Mouse (Mus musculus) C2C12 (cell line): Measurements from ENCODE around the gene Abhd2. TPM values are rescaled to one million over a fixed set of nuclear protein-coding genes. Genes with fewer than 3 reads are reported as not detected.

ENCODE experiments used
- H3K27me3 ChIP-seq: one replicate; pipeline ENCODE4 v1.6.1; 2011; ENCODE audit not compliant: control insufficient read depth, insufficient read depth, insufficient read length
- H3K36me3 ChIP-seq: one replicate; pipeline ENCODE4 v1.6.1; 2011; ENCODE audit not compliant: control insufficient read depth, insufficient read depth
- H3K4me3 ChIP-seq: one replicate; pipeline ENCODE4 v1.5.1; 2011; ENCODE audit warnings: mild to moderate bottlenecking, control low read depth; ENCODE audit not compliant: poor library complexity, insufficient read depth, severe bottlenecking
- H3K79me2 ChIP-seq: one replicate; pipeline ENCODE4 v1.6.1; 2011; ENCODE audit not compliant: control insufficient read depth, insufficient read depth
- H3K79me3 ChIP-seq: one replicate; pipeline ENCODE4 v1.6.1; 2011; ENCODE audit warnings: low read depth, control low read depth
- H3ac ChIP-seq: one replicate; pipeline ENCODE3; 2011; ENCODE audit warnings: low read depth; ENCODE audit not compliant: control insufficient read depth, insufficient read length
- CEBPB ChIP-seq: IDR thresholded peaks from one replicate; pipeline ENCODE4 v1.6.1; 2011; ENCODE audit warnings: low read depth, mild to moderate bottlenecking, control low read depth, moderate library complexity
- CTCF ChIP-seq: IDR thresholded peaks from one replicate; pipeline ENCODE4 v1.5.1; 2011; ENCODE audit not compliant: control insufficient read depth, insufficient read depth, insufficient read length
- FOSL1 ChIP-seq: IDR thresholded peaks from one replicate; pipeline ENCODE4 v1.8.0; 2011; ENCODE audit warnings: mild to moderate bottlenecking, low read length; ENCODE audit not compliant: poor library complexity, insufficient read depth, severe bottlenecking
- MAX ChIP-seq: IDR thresholded peaks from one replicate; pipeline ENCODE4 v1.6.1; 2011; ENCODE audit warnings: mild to moderate bottlenecking, control low read depth
- MYOD1 ChIP-seq: IDR thresholded peaks from one replicate; pipeline ENCODE4 v1.6.1; 2011; ENCODE audit warnings: low read depth; ENCODE audit not compliant: control insufficient read depth, insufficient read length
- MYOG ChIP-seq: IDR thresholded peaks from one replicate; pipeline ENCODE4 v1.6.1; 2011; ENCODE audit not compliant: control insufficient read depth, insufficient read length; ENCODE audit errors: extremely low read depth
- USF1 ChIP-seq: IDR thresholded peaks from one replicate; pipeline ENCODE4 v1.6.1; 2011; ENCODE audit warnings: low read depth, mild to moderate bottlenecking, control low read depth, moderate library complexity
- polyA plus RNA-seq: library from polyadenylated mRNA; unstranded; fragments of >200 nt; fragmentation: generic; extraction: Trizol; gene quantifications from one replicate; pipeline ENCODE4 v1.2.1, GENCODE M21; 2012; ENCODE audit warnings: missing spikeins

The Abhd2 gene
- polyA plus RNA-seq, 1 experiment: 28.3 TPM

DNA sequence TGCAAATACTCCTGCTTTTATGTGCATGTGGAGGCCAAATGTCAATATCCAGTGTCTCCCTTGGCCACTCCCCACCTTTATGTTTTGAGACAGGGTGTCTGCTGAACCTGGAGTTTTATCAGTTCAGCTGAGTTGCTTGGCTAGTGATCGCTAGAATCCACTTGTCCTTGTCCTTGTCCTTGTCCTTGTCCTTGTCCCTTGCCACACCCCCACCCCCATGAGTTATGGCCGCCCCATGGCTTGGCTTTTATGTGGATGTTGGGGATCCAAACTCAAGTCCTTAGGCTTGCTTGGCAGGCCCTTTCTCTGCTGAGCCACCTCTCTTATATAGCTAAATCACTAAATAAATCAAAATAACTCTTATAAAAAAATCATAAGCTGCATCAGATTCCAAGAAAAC lies 29.6 kb downstream of the Abhd2 start:
- no peak for TF ChIP-seq MYOG
- no peak for TF ChIP-seq MYOD1
- TF ChIP-seq MAX: no peak
- no peak for TF ChIP-seq CTCF
- H3K79me2 ChIP-seq: peaks cover 89% of the 10 kb centered on the region

DNA sequence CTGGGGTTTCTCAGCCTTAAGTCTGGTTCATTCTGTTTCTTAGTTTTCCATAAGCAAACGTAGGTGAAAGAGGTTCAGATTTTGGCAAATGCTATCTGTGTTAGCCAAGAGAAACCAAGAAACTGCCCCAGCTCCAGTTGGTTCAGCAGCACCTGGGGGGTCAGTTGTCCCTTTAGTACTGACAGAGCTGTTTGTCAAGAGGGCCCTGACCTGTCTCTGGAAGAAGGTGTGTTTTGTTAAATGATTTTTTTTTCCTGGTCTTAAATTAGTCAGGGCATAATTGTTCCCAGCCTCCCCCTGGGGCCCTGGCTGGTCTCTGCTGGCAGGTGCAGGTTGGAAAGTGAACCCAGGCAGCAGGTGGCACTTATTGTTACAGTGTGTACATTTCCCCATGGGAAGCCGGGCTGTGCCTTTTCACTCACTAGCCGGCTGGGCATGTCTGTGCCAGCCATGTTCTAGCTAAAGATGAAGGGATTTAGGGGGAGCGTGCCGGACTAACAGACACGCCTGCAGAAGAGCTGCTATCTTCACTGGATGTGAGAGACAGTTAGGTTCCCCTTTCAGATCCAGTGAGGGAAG lies 30.3 kb downstream of the Abhd2 start:
- peaks cover 96% of the 10 kb centered on the region for H3K79me2 ChIP-seq
- H3K79me3 ChIP-seq: peaks cover 38% of the 10 kb centered on the region
- peaks cover 19% of the 10 kb centered on the region for H3K36me3 ChIP-seq
- TF ChIP-seq CTCF: no peak
- H3K27me3 ChIP-seq: no peaks in the 10 kb centered on the region
- H3ac ChIP-seq: no peak overlapping the region
- H3K4me3 ChIP-seq: no peak overlapping the region

More for the DNA sequence above, 29.6 kb downstream of the Abhd2 start:
- Histone ChIP-seq H3K4me3 (no peak overlapping the region), H3K36me3 (peaks cover 26% of the 10 kb centered on the region), H3K79me3 (peaks cover 35% of the 10 kb centered on the region), H3ac (no peak overlapping the region), H3K27me3 (no peaks in the 10 kb centered on the region)

DNA sequence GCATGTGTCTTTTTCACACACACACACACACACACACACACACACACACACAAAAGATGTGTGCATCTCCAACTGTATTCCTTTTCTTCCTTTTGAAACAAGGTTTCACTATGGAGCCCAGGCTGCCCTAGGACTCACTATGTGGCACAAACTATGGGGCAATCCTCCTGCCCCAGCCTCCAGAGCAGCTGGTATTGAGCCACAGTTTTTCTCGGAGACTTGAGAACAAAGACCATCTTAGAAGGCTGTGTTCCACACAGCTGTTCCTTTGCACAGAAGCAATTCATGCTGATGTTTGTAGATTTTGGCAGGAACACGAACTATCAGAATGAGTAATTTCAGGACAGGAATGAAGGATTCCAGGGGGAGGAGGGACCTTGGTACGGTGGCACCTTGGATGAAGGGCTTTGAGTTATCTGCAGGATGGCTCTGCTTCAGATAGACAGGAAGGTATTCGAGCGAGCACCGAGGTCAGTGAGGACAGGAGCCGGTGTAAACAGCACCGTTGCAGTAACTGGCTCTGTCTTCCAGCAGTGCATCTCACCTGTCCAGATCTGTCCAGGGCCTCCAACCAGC lies 35.5 kb downstream of the Abhd2 start:
- Histone ChIP-seq H3K79me3 (peaks cover 61% of the 10 kb centered on the region), H3K4me3 (no peak overlapping the region), H3ac (no peak overlapping the region), H3K27me3 (no peaks in the 10 kb centered on the region), H3K79me2 (peaks cover 100% of the 10 kb centered on the region), H3K36me3 (no peaks in the 10 kb centered on the region)
- TF ChIP-seq CEBPB: no peak
- no peak for TF ChIP-seq FOSL1
- peak; percentile 14 for TF ChIP-seq MYOD1
- no peak for TF ChIP-seq MYOG

DNA sequence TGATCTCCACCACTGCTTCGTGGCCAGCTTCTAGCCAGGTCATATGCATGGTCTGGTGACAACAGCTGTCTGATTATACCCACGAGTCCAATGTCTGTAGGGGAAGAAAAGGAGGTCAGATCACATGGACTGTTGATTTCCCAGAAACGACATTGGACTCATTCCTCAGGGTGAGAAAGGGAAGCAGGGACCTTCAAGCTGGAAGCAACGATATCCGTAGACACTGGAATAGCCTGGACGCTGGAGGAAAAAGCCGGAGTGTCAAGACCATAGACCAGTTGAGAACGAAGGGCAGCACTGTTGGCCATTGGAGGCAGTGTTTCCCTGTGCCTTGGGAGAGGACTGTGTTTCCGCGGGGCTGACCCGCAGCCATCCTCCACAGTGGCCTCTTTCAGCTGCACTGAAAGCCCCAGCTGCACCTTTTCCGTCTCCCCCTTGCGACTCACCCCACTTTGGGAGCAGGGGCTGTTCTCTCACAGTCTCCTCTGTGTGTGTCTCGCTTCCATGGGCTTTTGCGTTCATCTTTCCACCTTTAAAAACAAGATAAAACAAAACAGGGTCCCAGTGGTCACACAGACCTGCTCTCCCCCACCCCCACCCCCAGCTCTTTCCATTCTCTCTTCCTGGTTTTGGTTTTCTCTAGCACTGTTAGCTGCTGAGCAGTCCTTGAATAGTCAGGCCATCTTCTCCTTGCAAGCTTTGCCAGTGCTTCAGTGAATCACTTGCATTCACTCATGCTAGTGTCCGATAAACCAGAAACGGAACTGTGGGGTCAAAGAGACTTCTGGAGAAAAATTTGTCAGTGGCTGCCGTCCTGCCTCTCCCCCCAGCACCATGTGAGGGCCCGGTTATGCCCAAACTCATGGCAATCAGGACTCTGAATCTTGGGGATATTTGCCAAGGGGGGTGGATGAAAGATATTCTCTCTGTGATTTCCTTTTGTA lies 36.5 kb downstream of the Abhd2 start:
- no peak overlapping the region for H3ac ChIP-seq
- H3K79me2 ChIP-seq: peaks cover 100% of the 10 kb centered on the region
- no peak overlapping the region for H3K4me3 ChIP-seq
- no peaks in the 10 kb centered on the region for H3K27me3 ChIP-seq
- H3K79me3 ChIP-seq: peaks cover 70% of the 10 kb centered on the region
- no peaks in the 10 kb centered on the region for H3K36me3 ChIP-seq
- TF ChIP-seq CEBPB (no peak), MAX (no peak), CTCF (no peak), MYOG (no peak), FOSL1 (no peak), MYOD1 (no peak), USF1 (no peak)

DNA sequence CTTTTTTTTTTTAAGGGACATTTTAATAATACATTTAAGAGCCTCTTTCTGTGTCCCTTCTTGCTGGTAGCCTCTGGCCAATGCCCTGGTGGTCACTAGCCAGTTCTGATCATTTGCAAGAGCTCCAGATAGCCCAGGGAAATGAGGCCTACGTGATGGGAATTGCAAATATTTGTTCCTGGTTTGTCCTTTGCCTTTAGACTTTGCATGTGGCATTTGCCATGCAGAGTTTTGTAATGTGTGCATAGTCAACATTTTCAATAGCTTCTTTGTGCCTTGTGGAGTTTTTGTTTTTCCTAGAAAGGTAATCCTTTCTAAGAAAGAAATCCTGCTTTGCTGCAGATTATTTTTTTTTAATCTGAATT lies 37.2 kb downstream of the Abhd2 start:
- Histone ChIP-seq H3ac (no peak overlapping the region), H3K36me3 (peaks cover under 1% of the 10 kb centered on the region), H3K79me2 (peaks cover 100% of the 10 kb centered on the region), H3K27me3 (no peaks in the 10 kb centered on the region), H3K79me3 (peaks cover 70% of the 10 kb centered on the region), H3K4me3 (no peak overlapping the region)
- TF ChIP-seq FOSL1: no peak
- no peak for TF ChIP-seq MYOG
- TF ChIP-seq USF1: no peak
- no peak for TF ChIP-seq MYOD1
- no peak for TF ChIP-seq MAX
- TF ChIP-seq CTCF: no peak
- TF ChIP-seq CEBPB: no peak
